Mouse (Mus musculus): Measurements from ENCODE around the gene March8. TPM values are rescaled to one million over a fixed set of nuclear protein-coding genes. Genes with fewer than 3 reads are reported as not detected.
"Not testable (repeated sequence)": the region's sequence is repeated elsewhere in the genome, so short reads cannot be mapped to it uniquely, and the experiment has no call there.

March8 gene
- 20.6 and 24.8 TPM in 2 replicates for total RNA-seq (2017)

DNA sequence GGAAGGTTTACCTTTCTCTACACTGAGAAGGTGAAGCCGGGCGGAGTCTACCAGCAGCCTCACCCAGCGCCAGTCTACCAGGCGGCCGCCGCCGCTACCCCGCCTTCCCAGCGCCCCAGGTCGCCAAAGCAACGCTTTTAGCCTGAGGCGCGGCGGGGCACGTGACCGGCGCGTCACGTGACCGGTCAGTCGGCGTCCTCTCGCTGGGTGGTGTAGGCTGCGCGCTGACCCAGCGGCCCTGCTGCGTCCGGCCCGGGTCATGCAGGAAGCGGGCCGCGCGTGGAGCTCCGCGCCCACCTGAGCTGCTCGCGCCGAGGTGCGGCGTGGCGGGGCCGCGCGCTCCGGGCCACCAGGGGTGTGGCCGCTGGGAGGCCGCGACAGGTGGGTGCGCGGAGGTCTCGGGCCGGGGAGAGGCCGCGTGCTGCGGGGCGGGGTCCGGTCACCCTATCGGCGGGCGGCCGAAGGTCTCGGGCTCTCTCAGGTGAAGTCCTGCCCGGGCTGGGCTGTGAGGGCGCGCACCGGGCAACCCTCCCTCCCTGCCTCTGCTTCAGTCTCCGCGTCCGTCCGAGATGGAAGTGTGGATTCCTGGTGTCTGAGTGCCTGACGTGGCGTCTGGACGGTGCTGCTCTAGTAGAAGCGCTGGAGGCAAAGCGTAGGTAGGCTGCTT is at the start of gene March8:
TSS of gene March8 (plus strand) at position 190 of the 667 bp plus-strand sequence.
- ATAC-seq (replicated peaks; ENCODE audit: low read depth, poor library complexity, severe bottlenecking): peak; percentile 88

GRCm38 (mm10) chr6:116311411-116311810 is 26.4 kb upstream of the March8 start:
- no peak for ATAC-seq (replicated peaks; ENCODE audit: low read depth, poor library complexity, severe bottlenecking)

DNA sequence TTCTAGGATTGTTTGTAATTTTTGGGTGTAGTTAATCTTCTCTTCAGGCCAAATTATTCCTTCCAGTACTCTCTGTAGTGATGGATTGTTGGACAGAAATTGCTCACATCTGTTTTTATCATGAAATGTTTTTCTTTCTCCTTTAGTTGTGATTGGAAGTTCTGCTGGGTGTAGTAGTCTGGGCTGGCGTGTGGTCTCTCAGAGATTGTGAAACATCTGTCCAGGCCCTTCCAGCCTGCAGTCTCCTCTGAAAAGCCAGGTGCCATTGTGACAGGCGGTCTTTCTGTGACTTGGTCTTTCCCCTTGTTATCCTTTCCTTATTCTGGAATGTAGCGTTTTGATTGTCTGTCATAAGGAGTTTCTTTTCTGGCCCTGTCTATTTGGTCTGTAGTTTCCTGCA is 18.6 kb upstream of the March8 start:
- ATAC-seq (replicated peaks; ENCODE audit: low read depth, poor library complexity, severe bottlenecking): no peak

GRCm38 (mm10) chr6:116326641-116327040 is 11.2 kb upstream of the March8 start:
- no peak for ATAC-seq (replicated peaks; ENCODE audit: low read depth, poor library complexity, severe bottlenecking)

- no peak for ATAC-seq (replicated peaks; ENCODE audit: low read depth, poor library complexity, severe bottlenecking)
Measured at GRCm38 (mm10) chr6:116331396-116331795, 6.4 kb upstream of the March8 start.

GRCm38 (mm10) chr6:116337466-116337834 is 374 bp upstream of the March8 start:
- 0 out of 2 replicates have a peak, but pooled peaks have one; percentile 8 for ATAC-seq (replicated peaks; ENCODE audit: low read depth, poor library complexity, severe bottlenecking)

DNA sequence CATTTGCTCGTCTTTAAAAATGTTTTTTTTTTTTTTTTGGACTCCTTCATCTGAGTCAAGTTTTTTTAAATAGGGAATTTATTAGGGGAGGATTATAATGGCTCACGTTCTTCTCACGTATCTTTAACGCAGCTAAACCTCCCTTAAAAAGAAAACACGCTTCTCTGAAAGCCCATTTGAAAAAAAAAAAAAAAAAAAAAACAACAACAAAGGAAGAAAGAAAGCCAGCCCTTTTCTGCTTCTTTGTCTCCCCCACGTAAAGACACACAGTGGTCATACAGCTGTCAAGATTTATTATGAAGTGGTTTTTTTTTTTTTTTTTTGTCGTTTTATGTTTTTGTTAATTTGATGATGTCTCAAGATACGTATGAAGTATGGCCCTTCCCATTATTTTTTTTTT is 696 bp downstream of the March8 start:
- no peak for ATAC-seq (replicated peaks; ENCODE audit: low read depth, poor library complexity, severe bottlenecking)

GRCm38 (mm10) chr6:116339088-116339487 is 1.3 kb downstream of the March8 start:
- ATAC-seq (replicated peaks; ENCODE audit: low read depth, poor library complexity, severe bottlenecking): no peak

DNA sequence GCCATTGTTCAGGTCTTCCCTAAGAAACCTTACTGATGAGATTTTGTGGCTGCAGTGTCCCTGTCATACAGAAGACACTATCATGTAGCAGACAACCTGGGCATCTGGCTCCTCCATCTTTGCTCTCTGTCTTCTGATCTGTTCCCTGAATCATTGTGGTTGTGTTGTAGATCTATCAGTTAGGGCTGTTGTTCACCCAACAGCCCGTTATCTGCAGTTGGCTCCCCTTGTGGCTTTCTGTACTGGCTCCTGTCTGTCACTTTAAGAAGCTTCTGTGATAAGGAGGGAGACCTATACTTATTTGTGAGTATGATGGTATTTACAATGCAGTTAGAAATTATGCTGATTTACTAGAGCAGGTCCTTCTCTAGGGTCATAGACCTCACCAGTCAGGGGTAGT is 2.7 kb downstream of the March8 start:
- ATAC-seq (replicated peaks; ENCODE audit: low read depth, poor library complexity, severe bottlenecking): no peak

- ATAC-seq (replicated peaks; ENCODE audit: low read depth, poor library complexity, severe bottlenecking): no peak
Measured at GRCm38 (mm10) chr6:116347953-116348352, 10.1 kb downstream of the March8 start.

GRCm38 (mm10) chr6:116349997-116350396 is 12.2 kb downstream of the March8 start:
- peak; percentile 80 for ATAC-seq (replicated peaks; ENCODE audit: low read depth, poor library complexity, severe bottlenecking)

DNA sequence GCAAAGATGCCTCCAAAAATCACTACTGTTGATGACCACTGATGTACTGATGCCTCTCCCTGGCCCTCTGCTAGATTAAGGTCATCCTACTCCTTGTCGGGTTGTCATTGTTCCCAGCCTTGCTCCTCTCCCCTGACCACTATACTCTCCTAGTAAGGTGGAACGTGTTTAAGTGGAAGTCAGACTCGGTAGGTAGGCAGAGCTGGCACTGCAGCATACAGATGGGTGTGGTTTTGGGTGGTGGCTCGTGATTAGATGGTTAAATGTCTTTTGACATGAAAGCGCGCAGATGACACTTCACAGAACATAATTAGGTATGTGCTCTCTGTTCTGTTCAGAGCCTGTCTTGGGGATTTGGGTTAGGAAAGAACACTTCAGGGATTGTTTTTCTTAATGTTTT is 12.8 kb downstream of the March8 start:
- 0 out of 2 replicates have a peak, but pooled peaks have one; percentile 32 for ATAC-seq (replicated peaks; ENCODE audit: low read depth, poor library complexity, severe bottlenecking)

DNA sequence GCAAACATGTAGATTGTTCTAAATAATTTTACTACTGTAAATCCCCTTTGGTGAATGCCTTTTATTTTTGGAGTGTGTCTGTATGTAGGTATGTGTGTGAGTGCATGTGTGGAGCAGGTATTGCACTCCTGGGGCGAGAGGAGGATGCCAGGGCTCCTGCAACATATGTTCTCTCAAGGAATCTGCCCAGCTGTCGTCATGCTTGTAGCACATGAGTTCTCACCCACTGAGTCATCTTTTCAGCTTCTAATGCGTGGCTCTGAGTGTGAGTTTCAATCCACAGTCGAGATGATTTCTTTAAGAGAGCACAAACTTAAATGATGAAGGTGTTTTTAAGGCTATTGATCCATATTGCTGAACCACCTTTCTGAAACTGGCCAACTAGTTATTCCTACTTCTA is 13.7 kb downstream of the March8 start:
- ATAC-seq (replicated peaks; ENCODE audit: low read depth, poor library complexity, severe bottlenecking): no peak

DNA sequence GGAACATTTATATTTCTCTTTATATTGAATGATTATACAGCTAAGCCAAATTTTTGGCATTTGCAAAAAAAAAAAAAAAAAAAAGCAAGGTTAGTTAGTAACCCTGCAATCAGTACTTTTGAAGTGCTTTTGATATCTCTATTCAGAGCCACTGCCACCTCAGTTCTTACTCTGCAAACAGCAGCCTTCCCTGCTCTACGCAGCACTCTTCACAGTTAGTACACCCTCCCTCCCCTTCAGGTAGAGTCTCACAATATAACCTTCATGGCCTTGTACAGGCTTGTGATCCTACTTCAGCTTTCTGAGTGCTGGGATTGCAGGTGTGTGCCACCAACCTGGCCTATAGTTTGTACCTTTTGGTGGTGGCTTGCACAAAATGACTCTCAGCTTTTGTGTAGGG is 15.6 kb downstream of the March8 start:
- no peak for ATAC-seq (replicated peaks; ENCODE audit: low read depth, poor library complexity, severe bottlenecking)

DNA sequence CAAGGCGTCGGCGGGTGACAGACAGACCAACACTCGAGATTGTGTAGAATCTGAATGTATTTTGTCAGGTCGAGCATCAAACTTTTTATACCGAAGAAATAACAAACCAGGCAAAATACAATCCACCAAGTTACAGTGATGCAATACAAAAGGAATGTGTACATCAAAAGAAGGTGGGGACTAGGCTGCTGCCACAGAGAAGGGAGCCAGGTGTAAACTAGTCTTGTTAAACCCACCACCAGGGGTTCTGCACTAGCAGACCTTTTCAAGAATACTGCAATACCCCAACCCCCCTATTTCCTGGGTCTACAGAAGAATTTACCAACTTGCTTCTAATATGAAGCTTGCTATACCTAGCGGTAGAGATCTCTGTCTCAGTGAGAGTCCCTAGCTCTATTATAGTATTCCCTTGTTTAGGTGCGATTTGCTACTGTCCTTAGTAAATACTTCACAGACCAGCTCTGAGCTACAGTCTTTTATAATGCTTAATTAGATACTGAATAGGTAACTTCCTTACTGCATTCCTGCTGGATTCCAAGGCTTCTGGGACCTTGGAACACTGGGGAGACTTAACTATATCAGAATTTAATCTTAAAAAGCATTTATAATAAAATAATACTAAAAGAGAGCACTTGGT is 18.6 kb downstream of the March8 start:
- ATAC-seq (replicated peaks; ENCODE audit: low read depth, poor library complexity, severe bottlenecking): not testable (repeated sequence)

- ATAC-seq (replicated peaks; ENCODE audit: low read depth, poor library complexity, severe bottlenecking): no peak
Measured at GRCm38 (mm10) chr6:116356948-116357325, 19.1 kb downstream of the March8 start.

- no peak for ATAC-seq (replicated peaks; ENCODE audit: low read depth, poor library complexity, severe bottlenecking)
Measured at GRCm38 (mm10) chr6:116358056-116358455, 20.2 kb downstream of the March8 start.

DNA sequence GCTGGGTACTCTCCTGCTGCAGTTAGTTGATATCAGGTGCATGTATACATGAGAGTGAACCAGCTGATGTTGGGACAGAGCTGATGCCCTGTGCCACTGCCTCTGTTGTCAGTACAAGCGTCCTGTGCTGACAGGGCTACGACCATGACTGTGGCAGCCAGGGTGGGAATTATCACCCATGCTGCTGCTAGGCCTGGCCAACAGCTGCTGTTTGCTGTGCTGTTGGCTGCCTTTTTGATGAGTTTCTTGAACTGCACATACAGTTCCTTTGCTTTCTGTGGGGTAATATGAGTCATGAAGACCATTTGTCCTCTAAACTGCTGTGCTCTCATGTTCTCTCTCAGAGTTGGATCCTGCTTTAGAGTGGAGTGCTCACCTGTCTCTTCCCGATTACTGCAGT is 21.4 kb downstream of the March8 start:
- ATAC-seq (replicated peaks; ENCODE audit: low read depth, poor library complexity, severe bottlenecking): no peak

GRCm38 (mm10) chr6:116361463-116361862 is 23.6 kb downstream of the March8 start:
- no peak for ATAC-seq (replicated peaks; ENCODE audit: low read depth, poor library complexity, severe bottlenecking)

DNA sequence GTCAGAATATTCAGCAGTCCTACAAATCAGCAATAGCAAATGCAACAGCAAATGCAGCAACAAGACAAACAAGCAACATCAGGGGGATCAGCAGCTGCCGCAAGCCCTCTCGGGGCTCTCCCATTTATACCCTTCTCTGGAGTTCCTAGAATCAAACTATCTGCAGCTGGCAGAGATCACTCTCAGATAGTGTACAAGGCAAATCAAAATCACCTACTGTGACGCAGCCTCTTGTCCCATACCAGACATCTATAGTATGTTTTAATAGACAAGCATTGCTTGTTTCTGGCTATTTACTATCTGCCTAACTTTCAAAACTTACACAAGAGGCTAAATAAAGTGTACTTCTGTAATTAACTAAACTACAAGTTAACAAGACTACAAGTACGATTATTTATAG is 24.2 kb downstream of the March8 start:
- no peak for ATAC-seq (replicated peaks; ENCODE audit: low read depth, poor library complexity, severe bottlenecking)

DNA sequence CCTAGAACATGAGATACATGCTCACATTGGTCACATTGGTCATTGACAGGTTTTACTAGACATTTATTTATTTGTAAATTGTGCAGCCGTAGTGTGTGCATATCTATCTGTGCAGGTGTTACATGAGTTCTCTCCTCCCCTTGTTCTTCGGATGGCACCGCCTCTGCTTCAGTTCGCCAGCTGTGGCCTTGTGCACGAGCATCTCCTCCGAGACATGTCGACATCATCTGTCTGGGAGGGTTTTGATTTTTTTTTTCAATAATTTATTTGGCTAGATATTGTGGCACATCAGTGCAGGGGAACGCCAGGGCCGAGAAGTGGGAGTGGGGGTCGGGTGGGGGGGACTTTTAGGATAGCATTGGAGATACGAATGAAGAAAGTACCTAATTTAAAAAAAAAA is 30.1 kb downstream of the March8 start:
- no peak for ATAC-seq (replicated peaks; ENCODE audit: low read depth, poor library complexity, severe bottlenecking)

GRCm38 (mm10) chr6:116369811-116370210 is 32.0 kb downstream of the March8 start:
- ATAC-seq (replicated peaks; ENCODE audit: low read depth, poor library complexity, severe bottlenecking): no peak

All from common myeloid progenitor, adult 5-6 weeks (primary cell).